Mouse (Mus musculus): ENCODE measurements around the gene Ptpdc1.

DNA sequence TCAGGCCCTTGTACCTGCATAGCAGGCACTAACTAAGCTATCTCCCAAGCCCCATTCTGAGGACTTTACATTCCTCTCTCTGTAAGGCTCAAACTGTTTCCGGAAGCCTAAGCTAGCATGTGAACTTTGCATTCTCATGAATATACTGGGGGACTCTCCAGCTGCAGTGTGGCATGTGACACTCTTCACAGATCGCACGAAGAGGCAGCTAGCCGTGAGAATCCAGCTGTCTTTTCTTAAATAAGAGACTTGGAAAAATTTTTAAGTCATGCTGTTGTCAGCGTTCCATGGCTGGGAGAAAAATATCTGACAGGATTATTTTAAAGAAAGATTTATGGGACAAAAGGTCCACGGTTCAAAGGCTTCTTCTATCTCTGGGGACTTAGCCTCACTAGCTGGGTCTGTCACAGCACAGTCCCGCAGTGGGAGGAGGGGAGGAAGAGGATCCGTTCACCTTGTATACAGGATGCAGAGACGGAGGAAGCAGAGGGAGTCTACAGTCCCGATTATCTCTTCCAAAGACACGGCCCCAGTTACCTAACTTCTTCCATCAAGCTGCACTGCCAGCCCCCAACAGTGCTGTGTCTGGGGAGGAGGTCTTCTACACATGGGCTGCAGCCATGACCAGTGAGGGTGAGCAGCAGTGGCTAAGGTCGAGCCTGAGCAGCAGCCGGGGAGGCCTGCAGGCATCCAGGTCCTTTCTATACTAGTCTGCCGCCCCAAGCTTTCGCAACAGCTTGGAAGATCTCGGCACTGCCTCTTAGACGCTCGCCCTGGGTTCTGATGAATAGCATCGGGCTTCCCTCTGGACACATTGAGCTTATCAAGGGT is 51.7 kb downstream of the Ptpdc1 start:
- TF ChIP-seq CTCF (IDR thresholded peaks at IDR 0.05; ENCODE audit: control insufficient read depth, insufficient read depth, low read length) (no peak), POLR2A (IDR thresholded peaks at IDR 0.05; ENCODE audit: borderline replicate concordance, control insufficient read depth, low read depth, low read length) (no peak)
